Mouse (Mus musculus): ENCODE results near the gene Zfp775. TPM values are rescaled to one million over a fixed set of nuclear protein-coding genes. Genes with fewer than 3 reads are reported as not detected.

Zfp775 gene
- total RNA-seq (2021), result 1 to 10 TPM; 6.8 to 9.5 TPM
- long read RNA-seq, experiment 1, full-length matches to known transcripts, result 23 of 25 reads
- long read RNA-seq, experiment 1, partial matches to known transcripts, result 0 of 25 reads
- long read RNA-seq, experiment 1, other reads (novel, unspliced or antisense), result 2 of 25 reads
- long read RNA-seq, experiment 2, full-length matches to known transcripts, result 3 of 6 reads
- long read RNA-seq, experiment 2, partial matches to known transcripts, result 0 of 6 reads
- long read RNA-seq, experiment 2, other reads (novel, unspliced or antisense), result 3 of 6 reads

DNA sequence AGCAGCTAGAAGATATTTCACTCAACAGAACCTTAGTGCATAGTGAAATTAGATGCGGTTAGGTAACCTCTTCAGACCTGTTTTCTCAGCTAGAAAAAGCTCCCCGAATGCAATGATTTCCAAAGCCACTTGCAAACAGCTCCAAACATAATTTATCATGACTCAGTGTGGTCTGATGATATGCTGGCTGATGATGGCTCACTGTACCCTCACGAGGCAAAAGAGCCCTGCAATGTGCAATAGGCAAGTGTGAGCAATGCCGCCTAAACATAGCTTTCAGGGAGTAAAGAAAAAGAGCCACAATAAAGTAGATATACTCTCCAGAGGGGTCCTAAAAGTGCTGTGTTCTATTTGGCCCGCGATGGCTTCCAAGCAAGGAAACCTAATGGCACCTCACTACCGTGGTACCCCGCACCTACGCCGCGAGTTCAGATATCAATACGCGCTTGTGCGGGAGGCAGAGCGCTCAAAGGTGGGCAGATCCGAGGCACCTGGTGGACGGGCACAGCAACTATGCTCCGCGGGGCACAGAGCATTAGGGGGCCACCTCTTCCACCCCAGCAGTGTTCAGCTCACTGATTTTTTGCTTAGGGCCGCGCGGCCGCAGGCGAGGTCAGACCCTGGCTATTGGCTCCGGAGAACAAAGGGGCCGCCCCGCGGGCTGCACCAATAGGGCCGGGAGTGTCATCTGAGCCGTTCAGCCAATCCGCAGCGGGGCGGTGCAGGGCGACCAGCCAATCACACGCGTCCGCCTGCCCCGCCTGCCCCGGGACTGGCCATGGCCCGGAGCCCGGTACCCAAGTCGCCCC is at the start of gene Zfp775:
Gene Zfp775, plus strand, starts transcription at position 793 of the 809 bp plus-strand sequence.
- DNase-seq, result peak; percentile 98 to 99

DNA sequence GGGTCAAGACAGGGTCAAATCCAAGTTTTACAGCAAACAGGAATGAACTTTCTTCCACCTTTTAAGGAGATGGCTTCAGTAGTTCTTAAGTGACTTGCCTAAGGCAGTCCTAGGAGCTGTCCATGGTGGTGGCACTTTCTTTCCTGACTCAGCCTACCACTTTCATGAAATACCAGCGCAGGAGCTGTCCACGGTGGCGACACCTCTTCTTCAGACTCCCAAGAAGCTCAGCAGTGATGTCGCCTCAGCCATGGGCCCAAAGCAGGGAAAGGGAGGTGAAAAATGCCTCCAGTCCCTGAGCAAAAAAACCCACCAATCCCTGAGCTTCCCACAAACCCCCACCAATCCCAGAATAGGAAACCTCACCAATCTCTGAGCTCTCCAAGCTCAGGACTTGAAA is 48.9 kb upstream of the Zfp775 start:
- peak in 1 of 2 experiments; percentile 55 for DNase-seq

DNA sequence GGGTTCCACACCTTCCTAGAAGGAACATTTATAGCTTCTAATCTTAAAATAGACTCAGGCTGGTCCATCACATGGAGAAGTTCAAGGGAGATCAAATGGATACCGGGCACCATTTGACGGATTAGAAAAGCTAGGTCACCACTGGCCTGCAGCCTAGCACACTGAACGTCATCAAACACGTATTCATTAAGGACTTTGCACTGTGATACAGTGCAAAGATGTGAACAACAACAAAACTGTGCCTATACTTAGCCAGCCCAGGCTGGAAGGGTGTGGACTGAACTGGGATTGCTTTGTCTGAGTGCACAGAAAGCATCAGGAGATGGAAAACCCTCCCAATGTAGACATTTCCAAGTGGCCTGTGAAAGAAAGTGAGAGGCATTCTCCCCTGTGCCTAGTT is 48.0 kb upstream of the Zfp775 start:
- DNase-seq, result no peak

DNA sequence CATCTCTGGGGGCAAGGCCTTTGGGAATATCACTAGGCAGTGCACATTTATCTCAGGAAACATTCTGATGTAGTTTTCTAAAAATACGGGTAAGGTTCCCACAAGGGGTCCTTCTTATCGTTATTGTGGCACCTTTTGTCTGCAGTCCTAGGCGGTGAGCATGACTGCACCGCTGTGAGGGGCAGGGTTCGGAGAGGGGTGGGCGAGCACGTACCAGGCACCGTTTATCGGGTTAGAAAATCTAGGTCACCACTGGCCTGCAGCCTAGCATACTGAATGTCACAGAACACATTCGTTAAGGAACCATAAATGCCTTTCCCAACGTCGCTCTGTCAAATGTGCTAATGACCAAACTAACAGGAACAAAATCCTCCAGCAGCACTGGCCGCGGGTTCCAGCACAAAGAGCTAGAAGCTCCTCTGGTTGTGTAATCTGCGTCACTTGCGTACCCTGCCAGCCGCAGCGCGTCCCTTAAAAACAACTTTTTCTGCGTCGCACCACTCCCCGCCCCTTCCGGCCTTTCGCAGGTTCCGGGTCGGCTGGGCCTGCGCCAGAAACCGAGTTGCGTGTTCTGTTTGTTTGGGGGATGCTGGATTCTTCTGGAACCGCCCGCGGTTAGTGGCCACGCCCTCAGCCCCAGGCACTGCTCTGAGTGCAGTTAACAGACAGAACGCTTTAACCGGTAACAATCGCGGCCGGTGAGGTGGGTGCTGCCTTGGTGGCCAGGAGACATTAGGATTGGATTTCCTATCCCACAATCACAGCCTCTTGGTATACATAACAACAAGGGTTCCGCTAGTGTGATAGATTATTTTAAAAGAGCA is 47.4 kb upstream of the Zfp775 start, which contains the start of gene Lrrc61:
Gene Lrrc61, plus strand, starts transcription at position 517 of the 824 bp plus-strand sequence.
- peak; percentile 98 to 99 for DNase-seq

DNA sequence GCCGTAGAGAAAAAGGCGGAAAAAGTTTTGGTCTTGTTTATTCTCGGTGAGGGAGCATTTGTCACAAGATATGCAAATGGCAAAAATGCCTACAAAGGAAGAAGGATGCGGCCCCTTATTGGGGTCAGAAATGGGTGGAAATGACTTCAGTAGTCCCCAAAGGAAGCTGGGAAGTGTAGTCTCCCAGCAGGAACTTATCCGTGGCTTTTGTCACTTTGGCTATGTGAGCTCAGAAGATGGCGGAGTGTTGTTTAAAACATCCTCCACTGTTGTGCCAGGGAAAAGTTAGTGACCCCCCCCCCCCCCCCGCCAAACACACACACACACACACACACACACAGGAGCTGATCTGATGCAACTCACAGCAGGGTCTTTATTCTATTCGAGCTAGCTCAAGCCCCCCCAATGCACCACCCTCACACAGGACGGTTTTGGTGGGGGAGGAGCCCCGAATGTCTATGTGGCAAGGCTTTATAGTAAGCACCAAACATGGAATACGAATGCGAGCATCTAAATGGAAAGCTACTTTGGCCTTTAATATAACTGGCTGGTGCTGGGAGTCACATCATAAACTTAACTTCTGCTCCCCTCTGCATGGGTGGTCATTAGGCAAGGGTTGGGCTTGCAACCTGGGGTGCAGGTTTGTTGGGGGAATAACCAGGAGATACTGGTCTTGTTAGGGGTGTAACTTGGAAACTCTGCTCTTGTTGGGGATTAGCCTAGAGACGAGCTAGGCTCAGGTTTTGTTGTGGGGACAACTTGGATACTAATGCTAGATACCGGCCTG is 46.6 kb upstream of the Zfp775 start:
- DNase-seq, result peak; percentile 40 to 62

DNA sequence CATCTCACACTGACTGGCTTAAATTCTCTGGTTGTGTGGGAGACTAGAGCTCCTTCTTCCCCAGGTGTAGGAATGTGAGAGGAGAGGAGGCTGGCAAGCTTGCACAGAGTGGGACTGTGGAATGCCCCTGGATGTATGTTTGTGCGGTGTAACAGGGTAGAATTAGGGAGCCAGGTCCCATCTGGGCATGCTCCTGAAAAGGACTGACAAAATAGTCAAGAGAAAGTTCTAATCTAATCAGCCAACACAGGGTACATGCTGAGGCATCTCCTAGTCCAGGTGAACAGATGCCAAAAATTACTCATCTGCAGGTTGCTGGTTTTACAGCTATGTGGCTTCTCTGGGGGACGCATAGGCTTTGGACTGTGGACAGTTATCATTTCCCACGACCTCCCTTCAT is 45.9 kb upstream of the Zfp775 start:
- DNase-seq, result no peak

DNA sequence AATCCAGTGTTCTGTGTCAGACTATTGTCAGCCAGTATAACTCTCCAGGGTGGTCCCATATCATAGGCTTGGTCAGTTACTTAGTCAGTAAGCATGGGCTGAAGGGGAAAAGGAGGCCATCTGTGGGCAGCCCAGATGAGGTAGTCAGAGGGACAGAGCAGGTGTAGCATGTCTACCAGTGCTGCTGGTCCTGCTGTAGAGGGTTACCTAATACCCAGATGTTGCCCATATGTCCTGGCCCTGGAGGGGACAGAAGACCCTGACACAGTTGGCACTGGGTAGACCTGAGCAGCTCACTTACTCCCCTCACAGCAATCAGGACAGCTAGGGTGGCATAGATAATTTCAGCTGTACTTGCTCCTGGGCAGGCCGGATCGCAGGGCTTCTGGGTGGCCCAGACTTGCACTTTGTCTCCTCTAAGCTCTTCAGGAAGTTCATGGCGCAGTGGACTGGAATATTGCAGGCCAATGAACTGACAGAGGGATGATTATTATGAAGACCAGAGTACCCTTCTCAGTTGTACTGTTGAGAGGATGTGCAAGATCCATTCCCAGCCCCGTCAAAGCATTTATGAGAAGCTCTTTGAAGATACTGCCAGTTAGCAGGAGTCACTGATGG is 36.1 kb upstream of the Zfp775 start:
- DNase-seq, result no peak

DNA sequence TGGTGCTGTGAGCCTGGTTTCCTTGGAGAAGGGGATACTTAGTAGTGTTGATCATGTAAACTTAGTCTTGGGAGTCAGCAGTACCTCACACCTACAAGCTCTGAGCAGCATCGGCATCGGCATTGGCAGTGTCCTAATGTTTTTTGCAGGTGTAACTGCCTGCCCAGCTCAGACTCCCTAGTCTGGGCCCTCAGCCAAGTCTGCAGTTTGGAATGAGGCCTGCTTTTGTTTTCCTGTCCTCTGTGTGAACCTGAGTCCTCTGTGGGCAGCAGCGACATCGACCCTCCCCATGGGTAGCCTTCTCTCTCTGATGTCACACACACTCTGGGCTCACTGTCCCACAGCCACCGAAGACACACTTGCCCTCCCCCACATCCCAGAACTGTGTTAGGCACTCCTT is 35.6 kb upstream of the Zfp775 start:
- DNase-seq, result peak; percentile 64 to 75

DNA sequence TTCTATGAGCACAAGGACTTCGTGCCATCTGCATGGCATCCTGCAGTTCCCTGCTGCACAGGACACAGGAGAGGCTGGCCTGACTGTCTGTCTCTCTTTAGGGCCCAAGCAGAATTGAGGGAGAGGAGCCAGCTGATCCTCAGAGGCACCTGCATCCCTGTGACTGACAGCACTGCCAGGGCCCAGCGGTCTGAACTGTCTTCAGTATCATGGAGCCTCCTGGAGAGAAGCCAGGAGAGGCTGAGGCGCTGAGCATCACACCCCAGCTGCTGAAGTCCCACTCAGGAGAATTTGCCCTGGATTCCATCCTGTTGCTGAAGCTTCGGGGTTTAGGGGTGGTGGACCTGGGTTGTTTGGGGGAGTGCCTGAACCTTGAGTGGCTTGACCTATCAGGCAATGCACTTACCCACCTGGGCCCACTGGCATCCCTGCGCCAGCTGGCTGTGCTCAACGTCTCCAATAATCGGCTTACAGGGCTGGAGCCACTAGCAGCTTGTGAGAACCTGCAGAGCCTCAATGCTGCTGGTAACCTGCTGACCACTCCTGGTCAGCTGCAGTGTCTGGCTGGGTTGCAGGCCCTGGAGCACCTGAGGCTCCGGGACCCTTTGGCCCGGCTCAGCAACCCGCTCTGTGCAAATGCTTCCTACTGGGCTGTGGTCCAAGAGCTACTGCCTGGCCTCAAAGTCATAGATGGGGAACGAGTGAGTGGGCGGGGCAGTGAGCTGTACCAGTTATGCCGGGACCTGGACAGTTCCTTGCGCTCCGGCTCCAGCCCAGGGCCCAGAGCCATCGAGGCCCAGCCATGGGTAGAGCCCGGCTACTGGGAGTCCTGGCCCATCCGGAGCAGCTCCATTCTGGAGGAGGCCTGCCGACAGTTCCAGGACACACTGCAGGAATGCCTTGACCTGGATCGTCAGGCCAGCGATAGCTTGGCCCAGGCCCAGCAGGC is 33.6 kb upstream of the Zfp775 start:
- peak; percentile 74 to 79 for DNase-seq

DNA sequence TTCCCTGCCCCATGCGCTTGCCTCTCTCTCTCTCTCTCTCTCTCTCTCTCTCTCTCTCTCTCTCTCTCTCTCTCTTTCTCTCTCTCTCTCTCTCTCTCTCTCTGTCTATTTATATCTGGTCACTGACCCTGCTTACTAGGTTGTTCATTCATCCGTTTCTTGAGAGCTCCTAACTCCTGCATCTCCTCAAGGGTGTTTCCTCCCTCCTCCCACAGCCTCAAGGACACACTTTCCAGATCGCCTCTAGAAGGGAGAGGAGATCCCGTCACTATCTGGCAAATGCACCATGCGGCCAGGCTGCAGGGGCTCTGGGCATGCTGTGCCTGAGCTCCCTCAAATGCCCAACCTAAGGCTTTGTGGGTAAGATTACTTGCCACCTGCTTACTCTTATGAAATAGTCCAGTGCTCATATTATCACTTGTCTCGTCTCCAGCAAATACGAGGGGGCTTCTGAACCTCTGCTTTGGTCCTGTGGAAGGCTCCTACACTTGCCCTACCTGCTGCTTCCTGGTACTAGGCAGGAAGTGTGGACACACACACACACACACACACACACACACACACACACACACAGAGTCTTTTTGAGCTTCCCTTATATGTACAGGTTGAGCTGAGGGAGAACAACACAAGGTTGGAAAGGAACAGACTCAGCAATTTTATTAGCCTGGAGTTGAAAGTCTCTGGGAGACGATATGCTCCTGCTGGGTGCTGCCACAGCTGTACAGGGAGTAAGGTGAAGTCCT is 32.6 kb upstream of the Zfp775 start:
- no peak for DNase-seq

DNA sequence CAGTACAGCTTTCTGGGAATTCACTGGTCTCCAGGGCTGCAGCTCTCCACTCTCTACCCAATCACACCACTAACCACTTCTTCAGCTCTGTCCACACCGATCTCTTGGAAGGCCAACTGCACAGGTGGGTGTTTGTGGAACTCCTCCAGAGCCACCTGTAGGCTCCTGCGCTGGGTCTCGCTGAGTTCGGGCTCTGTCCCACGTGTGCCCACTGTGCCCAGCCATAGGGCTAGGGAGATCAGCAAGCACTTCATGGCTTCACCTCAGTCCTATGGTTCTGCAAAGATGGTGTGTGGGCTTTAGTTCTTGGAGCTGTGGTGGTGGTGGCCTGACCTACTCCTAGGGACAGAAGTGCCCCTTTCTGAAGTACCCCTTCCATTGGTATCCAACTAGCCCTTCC is 29.8 kb upstream of the Zfp775 start:
- no peak for DNase-seq

DNA sequence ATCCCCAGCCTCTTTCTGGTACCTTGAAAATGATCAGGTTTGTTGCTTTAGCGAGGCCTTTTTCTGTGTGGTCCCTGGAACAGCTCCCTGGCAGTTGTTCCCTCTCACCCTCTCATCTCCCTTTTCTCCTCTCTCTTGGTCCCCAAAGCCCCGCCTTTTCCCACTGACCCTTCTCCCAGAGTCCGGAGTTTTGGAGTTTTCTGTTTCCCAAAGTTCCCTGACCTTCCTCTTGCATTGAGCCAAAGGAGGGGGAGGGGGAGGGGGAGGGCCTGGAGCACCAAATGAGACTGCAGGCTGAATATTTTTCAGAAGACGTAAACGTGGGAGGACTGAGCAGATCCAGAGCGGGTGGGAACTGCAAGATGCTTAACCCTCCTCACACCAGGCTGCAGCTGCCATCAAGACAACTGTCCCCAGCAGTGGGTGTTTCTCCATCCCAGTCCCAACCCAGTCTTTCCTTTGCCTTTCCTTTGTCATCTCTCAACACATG is 29.2 kb upstream of the Zfp775 start, which contains the start of gene Rarres2:
Gene Rarres2, minus strand, starts transcription at position 218 of the 490 bp plus-strand sequence.
- peak in 1 of 2 experiments; percentile 44 for DNase-seq

DNA sequence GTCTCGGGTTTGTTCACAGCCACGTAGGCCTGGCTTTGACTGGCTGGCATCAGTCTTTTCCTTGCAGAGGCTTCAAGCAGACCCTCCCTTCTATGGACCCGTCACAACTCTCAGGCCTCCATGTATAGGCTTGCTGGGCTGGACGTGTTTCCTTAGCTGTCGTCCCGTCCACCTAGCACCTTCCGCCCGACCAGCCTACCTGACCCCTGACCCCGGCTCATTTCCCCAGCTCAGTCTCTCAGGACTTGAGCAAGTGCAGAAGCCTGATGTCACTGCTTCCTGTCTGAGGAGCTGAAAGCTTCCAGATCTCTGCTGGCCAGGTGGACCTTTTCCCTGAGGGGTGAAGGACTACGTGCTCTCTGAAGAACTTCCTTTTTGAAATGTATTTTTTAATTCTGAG is 28.6 kb upstream of the Zfp775 start:
- DNase-seq, result peak in 1 of 2 experiments; percentile 62

DNA sequence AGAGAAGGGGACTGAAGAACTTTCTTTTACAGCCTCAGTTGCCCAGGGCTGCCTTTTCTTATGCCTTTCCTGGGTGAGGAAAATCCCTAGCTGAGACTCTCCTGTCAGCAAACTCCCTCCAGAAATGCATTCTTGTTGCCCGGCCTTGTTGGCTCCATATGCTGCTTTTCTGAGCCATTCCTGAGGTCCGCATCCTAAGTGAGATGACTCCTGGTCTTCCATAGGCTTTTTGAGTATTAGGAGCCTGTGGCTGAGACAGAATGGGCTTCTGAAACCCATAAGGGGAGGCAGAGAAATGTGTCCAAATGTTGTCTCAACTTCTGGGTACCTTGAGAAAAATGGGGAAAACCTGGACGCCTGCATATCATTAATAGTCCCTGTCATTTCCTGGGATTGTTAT is 27.9 kb upstream of the Zfp775 start:
- DNase-seq, result no peak

DNA sequence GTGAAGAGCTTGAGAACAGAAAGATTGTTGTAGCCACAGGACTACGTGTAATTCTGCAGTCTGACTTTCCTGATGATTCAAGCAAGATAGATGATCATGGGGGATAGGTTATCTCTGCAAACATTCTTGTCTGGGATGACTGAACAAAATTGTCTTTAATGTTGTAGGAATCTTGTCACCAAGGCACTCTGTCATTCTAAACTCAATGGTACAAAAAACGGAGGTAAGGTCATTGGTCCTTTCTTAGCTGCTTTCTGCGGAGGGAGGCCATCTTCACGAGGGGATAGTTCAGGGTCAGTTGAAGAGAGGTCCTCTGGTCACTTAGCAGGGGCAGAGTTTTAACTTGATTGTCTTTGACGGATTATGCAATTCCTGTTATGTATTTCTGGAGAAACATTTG is 23.1 kb upstream of the Zfp775 start:
- DNase-seq, result no peak

DNA sequence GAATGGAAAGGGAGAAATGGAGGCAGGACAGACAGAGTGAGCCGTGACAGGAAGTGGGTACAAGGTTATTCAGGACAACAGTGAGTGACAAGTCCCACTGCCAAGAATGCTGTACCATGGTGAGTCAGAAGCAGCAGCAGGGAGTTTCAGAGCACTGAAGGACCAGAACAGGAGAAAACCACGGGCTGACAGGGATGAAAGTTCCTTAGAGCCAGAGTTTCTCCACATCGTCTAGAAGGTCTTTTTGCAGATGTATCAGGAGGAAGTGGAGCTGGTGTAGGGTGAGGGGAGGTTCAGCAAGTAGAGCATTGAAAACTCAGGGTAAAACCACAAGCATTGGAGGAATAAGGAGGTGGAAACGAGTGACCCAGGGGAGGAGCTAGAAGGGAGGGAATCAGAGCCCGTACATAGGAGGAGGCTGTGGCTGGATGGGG is 22.6 kb upstream of the Zfp775 start:
- peak; percentile 55 to 61 for DNase-seq

DNA sequence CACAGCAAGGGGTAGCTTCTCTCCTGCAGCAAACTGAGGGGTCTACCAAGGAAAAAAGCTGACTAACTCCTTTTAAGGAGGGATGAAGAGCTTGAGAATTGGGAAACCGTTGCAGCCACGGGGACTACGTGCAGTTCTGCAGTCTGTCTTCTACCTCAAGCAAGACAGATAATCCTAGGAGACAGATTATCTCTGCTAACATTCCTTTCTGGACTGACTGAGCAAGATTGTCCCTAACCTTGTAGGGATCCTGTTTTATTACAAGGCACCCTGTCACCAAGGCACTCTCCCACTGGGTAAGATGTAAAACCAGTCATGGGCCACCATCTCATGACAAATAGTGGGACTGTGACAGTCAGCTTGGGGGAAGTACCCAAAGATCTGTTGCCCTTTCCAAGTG is 20.6 kb upstream of the Zfp775 start:
- no peak for DNase-seq

DNA sequence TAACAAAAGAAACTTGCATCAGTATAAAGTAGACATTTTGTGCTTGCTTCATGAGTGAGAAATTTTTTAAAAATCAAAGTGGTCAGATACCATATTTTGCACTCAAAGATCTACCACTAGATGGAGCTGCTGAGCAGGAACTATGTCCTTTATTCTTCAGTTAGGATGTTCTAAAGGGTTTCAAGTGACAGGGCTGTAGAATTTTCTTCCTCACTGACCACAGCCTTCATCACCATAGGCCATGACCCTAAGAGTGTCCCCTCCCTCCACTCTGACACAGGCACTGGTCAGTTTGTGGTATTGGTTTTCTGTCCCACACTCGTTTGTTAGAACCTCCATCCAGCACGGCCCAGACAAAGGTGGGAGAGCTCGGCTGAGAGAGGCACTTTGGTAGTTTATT is 19.8 kb upstream of the Zfp775 start:
- DNase-seq, result peak in 1 of 2 experiments; percentile 63

DNA sequence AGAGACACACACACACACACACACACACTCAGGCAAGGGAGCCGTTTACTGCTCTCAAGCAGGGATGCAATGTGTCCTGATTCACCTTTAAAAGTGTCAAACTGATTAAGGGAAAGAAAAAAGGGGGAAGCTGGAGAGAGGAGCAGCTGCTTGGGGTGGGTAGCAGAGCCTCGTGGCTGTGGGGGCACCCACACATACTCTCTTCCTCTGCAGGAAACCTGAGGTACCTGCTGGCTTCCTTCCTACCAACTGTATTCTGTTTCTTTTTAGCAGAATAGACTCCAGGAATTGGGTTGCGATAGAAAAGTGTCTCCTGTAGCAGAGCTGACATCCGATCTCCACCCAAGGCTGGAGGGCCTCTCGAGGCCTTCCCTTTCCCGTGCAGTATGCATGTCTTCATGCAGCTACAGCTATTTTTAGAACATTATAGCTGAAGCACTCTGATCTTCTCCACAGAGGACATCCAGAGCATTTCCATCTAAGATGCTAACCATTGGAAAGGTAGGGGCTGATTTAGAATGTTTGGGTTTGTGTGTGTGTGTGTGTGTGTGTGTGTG is 12.6 kb upstream of the Zfp775 start, which contains the start of gene Gm45021:
Gene Gm45021, plus strand, starts transcription at position 417 of the 557 bp plus-strand sequence.
- no peak for DNase-seq
